Mouse (Mus musculus) urinary bladder, adult 2 months (tissue): ENCODE results near the gene Stxbp1. TPM values are rescaled to one million over a fixed set of nuclear protein-coding genes. Genes with fewer than 3 reads are reported as not detected.
A peak's percentile ranks its signal among the peaks of the same experiment; 100 is the strongest.
"Not testable (repeated sequence)": the region's sequence is repeated elsewhere in the genome, so short reads cannot be mapped to it uniquely, and the experiment has no call there.

Experiments
- DNase-seq: peaks from one replicate; pipeline ENCODE4 v3.0.0; 2022; ENCODE audit warnings: low spot score
- polyA plus RNA-seq: library from polyadenylated mRNA; depleted of rRNA; stranded (reverse); fragments of >200 nt; gene quantifications from 2 replicates; pipeline ENCODE4 v1.2.3, GENCODE M21; 2012

Stxbp1 gene
- polyA plus RNA-seq, 1 experiment: 15.8 TPM

DNA sequence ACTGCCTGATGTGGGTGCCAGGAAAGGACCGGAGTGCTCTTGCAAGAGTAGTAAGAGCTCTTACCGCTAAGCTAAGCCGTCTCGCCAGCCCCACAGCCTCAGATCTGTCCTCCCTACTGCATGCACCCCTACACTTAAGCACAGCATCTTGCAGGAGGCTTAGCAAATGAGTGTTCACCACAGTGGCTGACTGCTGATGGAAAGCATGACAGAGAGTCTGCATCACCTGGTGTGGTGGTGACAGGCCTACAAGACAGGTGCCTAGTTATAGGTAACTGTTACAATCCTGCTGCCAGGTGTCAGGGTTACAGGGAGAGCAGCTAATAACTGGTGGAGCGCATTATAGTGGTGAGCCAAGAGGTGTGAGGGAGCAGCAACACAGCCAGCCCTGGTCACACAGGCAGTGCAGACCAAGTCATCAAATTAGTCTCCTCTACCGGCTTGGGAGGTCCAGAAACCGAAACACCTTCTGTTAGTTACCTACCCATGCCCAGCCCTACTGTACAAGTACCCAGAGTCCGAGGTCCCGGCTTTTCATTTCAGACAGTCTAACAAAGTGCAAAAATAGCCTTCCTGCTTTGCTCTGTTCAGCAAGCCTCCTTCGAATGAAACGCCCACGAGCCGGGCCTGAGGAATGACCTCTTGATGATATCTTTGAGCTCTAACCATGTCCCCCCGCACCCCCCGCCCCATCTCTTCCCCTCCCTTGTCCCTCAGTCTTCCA, 28.1 kb upstream of the Stxbp1 start:
- DNase-seq: no peak

DNA sequence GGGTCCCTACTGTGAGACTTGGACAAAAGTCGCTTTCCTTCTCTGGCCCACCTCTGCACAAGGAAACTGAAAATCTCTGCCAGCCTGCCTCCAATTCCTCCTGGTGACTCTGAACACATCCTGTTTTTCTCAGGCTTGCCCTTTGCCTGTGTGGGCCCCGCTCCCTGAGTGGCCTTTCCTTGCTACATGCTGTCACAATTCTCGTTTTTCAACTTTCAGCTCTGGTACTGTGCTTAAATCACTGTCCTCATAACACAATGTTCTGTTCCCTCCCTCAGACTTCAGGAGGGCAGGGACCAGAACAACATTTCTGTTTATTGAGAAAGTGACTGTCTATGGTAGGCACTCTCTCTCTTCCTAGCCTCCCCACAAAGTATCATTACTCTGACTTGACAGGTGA, 27.0 kb upstream of the Stxbp1 start:
- DNase-seq: no peak

DNA sequence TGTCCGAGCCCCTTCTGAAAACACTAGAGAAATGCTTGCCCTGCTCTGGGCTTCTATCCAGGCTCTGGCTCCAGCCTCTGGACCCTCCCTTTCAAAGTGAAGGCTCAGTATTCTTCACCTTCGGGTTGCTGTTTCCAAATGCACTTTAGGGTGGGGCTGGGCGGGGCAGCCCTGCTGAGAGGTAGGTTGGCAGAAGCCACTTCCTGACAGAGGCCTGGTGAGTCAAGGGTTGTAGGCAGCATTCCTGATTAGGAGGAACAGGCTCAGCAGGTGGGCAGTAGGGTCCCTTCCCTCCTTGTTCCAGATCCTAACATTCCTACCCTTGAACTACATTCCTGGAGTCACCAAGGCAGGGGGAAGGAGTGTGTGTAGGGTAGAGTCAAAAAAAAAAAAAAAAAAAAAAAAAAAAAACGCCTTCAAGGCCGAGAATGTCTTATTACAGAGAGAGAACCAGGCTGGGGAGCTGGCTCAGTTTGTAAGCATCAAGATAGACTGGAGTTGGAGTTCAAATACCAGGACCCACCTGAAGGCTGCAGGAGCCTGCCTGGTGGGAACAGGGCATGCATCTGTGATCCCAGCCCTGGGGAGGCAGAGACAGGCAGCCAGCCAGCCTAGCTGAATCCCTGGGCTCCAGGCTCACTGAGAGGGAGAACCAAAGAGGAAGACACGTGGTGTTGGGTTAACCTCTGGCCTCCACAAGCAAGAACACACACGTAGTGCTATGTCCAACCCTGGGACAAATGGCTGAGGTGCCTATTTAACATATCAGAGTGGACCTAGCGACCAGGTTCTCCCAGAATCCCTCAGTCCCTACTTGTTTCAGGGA, 23.4 kb upstream of the Stxbp1 start:
- no peak for DNase-seq

- peak; percentile 56 for DNase-seq
Observed at GRCm38 (mm10) chr2:32869721-32870274, 22.8 kb upstream of the Stxbp1 start.

DNA sequence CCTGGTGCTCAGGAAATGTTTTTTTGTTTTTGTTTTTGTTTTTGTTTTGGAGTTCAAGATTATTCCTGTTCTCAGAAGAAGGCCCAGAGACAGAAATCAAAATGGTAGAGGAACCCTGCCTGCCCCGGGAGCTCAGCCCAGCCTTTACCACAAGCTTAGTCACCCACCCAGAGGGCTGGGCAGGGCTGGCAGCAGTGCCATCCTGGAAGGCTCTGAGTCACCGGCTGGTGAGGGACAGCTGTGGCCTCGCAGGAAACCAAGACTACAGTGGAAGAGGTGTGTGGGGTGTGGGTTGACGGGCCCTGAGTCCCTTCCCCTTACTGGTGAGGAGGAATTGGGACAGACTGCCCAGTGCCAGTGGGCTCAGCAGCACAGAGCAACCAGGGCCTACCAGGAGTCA, 20.3 kb upstream of the Stxbp1 start:
- DNase-seq: no peak

GRCm38 (mm10) chr2:32864755-32865154, 17.7 kb upstream of the Stxbp1 start:
- no peak for DNase-seq

- no peak for DNase-seq
Observed at GRCm38 (mm10) chr2:32863317-32863716, 16.3 kb upstream of the Stxbp1 start.

DNA sequence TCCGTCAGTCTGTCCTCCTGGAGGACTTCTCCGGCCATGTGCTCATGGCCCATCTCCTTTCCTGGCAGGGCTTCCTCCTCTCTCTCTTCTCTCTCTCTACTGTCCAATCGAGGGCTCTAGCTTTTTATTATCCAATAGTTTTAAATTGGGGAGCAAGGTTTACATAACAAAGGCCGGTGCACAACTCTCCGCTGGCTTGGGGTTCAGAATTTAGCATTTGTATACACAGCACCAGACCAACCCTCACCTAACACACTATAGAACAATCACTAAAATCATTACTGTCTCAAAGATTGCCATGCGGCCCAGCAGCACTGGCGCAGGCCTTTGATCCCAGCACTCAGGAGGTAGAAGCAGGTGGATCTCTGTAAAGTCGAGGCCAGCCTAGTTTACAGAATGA, 13.8 kb upstream of the Stxbp1 start:
- DNase-seq: no peak

DNA sequence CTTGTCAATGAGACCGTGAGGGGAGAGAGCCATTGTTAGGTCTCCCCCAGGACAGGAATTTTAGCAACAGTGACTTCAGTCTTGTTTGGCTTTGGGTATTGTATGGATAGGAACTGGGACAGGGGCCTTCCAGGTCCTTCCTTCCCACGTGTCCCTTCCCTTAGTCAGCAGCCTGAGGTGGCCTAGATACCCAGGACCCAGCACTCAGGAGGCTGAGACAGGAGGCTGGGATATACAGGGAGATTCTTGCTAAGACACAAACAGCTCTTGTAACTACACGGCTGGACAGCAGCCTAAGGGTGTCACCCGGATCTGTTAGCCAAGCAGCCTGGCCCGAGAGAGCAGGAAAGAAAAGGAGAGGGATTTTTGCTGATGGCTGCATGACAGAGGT, 12.6 kb upstream of the Stxbp1 start:
- DNase-seq: no peak

DNA sequence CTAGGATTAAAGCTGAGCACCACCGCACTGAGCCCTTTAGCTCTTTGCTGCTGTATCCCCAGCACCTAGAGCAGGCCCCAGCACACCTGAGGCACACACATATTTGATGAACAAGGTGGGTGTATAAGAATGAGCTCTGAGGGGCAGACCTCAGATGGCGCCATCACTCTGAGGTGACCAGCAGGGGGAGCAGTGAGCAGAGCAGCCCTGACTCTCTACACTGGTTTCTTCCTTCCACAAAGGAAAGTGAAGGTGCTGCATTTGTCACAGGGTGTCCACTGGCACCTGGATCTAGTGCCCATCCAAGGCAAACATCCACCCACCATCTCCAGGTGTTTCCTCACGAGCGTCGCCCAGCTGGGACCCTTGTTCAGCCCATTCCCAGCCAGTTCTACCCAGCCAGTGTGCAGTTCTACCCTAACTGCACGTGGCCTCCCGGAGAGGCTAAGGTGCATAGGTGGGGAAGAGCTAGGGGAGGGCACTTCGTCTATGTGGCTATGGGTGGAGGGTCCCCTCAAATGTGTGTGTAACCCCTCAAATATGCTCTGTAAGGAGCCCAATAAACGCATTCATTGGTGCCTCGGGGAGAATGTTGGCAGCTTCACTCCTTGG, 12.1 kb upstream of the Stxbp1 start:
- no peak for DNase-seq

DNA sequence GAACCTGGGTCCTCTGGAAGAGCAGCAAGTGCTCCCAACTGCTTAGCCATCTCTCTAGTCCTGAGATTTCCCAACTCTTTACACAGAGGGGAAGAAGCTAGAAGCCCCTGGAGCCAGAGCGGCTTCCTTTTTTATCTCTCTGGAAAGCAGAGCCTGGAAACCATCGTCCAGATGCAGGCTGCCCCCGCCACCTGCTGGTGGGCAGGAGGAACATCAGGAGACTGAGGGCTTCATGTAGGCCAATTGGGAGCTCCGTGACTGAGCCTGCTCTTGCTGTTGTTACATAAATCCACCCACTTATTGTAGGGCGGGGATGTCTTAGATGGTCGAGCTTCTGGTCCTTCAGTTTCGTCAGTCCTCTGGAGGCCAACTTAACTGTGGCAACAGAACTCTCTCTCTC, 10.5 kb upstream of the Stxbp1 start:
- DNase-seq: peak; percentile 55

DNA sequence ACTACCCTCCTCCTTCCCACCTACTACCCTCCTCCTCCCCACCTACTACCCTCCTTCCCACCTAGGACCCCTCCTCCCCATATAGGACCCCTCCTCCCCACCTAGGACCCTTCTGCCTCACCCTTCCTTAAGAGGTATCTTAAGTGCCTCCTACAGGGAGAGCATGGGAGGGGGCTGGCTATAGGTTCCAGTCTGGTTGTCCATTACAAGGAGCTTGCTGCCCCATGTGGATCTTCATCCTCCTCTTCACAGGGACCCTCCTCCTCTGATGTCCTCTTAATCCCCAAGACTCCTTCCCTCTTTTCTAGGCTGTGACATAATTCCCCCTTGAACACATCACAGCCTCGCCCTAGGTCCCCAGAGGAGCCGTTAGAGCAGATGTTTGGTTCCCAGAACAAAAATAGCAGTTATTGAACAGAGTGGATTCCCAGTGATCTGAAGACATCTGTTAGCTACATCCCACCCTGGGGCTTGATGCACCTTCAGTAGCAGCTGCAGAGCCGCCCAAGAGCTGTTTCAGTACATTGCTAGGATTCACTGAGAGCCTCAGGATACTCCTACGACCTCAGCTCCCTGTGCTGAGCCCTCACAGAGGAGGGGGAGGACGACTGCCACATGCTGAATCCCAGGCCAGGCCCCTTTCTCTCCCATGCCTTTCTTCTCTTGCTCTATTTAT, 8.9 kb upstream of the Stxbp1 start:
- DNase-seq: no peak

DNA sequence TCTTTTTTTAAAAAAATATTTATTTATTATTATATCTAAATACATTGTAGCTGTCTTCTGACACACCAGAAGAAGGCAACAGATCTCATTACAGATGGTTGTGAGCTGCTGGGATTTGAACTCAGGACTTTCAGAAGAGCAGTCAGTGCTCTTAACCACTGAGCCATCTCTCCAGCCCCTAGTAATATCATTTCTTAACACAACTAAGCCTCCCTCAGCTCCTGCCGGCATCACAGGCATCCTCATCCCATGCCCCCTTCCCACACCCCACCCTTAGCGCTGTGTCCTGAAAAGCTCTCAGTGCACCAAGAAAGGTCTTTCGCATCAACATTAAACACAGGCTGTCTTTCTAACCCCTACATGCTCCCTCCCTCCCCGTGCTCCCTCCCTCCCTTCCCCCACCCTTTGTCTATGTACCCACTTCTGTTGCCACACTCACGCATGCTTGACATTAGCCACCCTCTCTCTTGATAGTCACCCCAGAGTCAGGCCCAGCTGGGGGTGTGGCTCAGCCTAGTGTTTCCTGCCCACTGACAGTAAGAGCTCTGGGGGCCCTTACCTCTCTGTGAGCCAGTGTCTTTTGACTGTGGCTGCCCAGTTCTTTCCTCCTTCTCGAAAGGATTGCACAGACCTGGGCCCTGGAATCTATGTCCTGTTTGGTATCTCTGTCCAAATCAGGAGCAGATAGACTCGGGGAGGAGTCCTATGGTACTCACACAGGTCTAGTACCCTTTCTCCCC, 8.2 kb upstream of the Stxbp1 start:
- no peak for DNase-seq

- DNase-seq: peak; percentile 84
Observed at GRCm38 (mm10) chr2:32854206-32854605, 7.2 kb upstream of the Stxbp1 start.

GRCm38 (mm10) chr2:32853716-32854115, 6.7 kb upstream of the Stxbp1 start:
- DNase-seq: not testable (repeated sequence)

DNA sequence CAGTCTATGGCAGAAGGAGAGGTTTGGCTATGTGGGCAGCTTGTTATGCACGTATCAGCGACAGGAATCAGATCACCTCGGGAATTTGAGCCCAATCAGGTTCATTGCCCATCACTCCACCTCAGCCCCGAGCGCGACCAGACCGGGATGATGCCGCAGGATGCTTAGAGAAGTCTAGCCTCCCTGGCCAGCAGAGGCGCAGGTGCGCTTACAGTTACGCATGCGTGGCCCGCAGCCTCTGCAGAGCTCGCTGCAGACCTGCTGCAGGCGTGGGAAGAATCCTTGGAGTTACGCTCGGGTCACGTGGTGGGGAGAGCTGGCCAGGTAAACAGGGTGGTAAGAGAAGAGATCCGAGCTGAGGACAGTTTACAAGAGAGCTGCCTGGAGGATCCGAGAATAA, 5.1 kb upstream of the Stxbp1 start:
- no peak for DNase-seq

GRCm38 (mm10) chr2:32847468-32847821, 400 bp upstream of the Stxbp1 start:
- no peak for DNase-seq

- DNase-seq: peak; percentile 44
Observed at GRCm38 (mm10) chr2:32846101-32846804, 792 bp downstream of the Stxbp1 start.

GRCm38 (mm10) chr2:32845572-32846100, 1.4 kb downstream of the Stxbp1 start:
- no peak for DNase-seq

DNA sequence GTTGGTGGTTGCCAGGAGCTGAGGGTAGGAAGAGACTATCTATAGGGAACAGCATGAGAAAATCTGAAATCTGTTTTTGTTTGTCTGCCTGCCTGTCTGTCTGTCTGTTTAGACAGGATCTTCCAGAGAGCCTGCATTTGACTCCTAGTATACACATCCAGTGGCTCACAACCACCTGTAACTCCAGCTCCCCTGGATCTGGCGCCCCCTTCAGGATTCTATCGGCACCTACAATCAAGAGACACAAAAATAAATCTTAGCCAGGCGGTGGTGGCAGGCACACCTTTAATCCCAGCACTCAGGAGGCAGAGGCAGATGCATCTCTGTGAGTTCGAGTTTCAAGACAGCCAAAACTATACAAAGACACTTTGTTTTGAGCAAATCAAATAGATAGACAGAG, 4.5 kb downstream of the Stxbp1 start:
- no peak for DNase-seq
